Mouse (Mus musculus) kidney, adult 2 months (tissue): ENCODE results near the gene BC025920. TPM values are rescaled to one million over a fixed set of nuclear protein-coding genes. Genes with fewer than 3 reads are reported as not detected.

Source experiments
- DNase-seq: peaks from one replicate; pipeline ENCODE4 v3.0.0; 2021
- H3K27ac ChIP-seq: fragments of 200-500 bp; 2 replicates; pipeline ENCODE4 v1.5.1; 2012; ENCODE audit warnings: low read depth, low read length, control low read depth, inconsistent platforms; ENCODE audit not compliant: insufficient read depth
- H3K27me3 ChIP-seq: fragments of 200-500 bp; replicated peaks from 2 replicates; pipeline ENCODE4 v1.6.1; 2012; ENCODE audit warnings: mild to moderate bottlenecking, moderate library complexity, low read length, inconsistent platforms; ENCODE audit not compliant: control insufficient read depth, insufficient read depth
- H3K36me3 ChIP-seq: fragments of 200-500 bp; 2 replicates; pipeline ENCODE4 v1.6.1; 2012; ENCODE audit warnings: mild to moderate bottlenecking, moderate library complexity, low read length, inconsistent platforms; ENCODE audit not compliant: control insufficient read depth, insufficient read depth
- H3K4me1 ChIP-seq: fragments of 200-500 bp; 2 replicates; pipeline ENCODE4 v1.6.1; 2011; ENCODE audit warnings: low read length; ENCODE audit not compliant: control insufficient read depth, insufficient read depth
- H3K4me3 ChIP-seq: fragments of 200-500 bp; 2 replicates; pipeline ENCODE4 v1.5.1; 2011; ENCODE audit warnings: mild to moderate bottlenecking, low read depth, low read length, control low read depth; ENCODE audit not compliant: insufficient read depth
- CTCF ChIP-seq: fragments of 200-500 bp; conservative IDR thresholded peaks from 2 replicates; pipeline ENCODE4 v1.5.1; 2011; ENCODE audit warnings: low read depth, mild to moderate bottlenecking, control low read depth, low read length, moderate library complexity, mixed read lengths; ENCODE audit not compliant: insufficient read depth, insufficient read length
- POLR2A ChIP-seq: fragments of 200-500 bp; IDR thresholded peaks from one replicate; pipeline ENCODE4 v1.6.1; 2011; ENCODE audit warnings: low read depth, low read length, control low read depth
- WGBS: fragments of 180-500 bp; shearing (Covaris S2); methylation state at CpG from one replicate; pipeline ENCODE4 v1.1.7; 2018; 5-methylcytosine and 5-hydroxymethylcytosine counted together
- polyA plus RNA-seq: library from polyadenylated mRNA; depleted of rRNA; stranded (reverse); fragments of >200 nt; gene quantifications from 2 replicates; pipeline ENCODE4 v1.2.3, GENCODE M21; 2012

The BC025920 gene
- polyA plus RNA-seq, 1 experiment = 1.1 TPM

- peak within 1 kb of the TSS; percentile 29; the same call in 1 of the 2 replicates for H3K27ac ChIP-seq
- H3K4me3 ChIP-seq = peak within 1 kb of the TSS; percentile 62
- 0 out of 2 replicates have a peak, but pooled peaks cover 3% of the 10 kb centered on the region for H3K4me1 ChIP-seq
- no peak for DNase-seq
- H3K36me3 ChIP-seq = no peaks in the 10 kb centered on the region
- WGBS = 49% methylated on average over 10 of the region's 10 CpGs
- TF ChIP-seq CTCF = 0 out of 2 replicates have a peak, but pooled peaks have one; percentile 9
- no peak for TF ChIP-seq POLR2A
- no peaks in the 10 kb centered on the region for H3K27me3 ChIP-seq
Measured at GRCm38 (mm10) chr10:81574081-81575056, 31.7 kb upstream of the BC025920 start, which contains the start of gene Tle2. Gene Tle2, plus strand, starts transcription at chr10:81574561.

DNA sequence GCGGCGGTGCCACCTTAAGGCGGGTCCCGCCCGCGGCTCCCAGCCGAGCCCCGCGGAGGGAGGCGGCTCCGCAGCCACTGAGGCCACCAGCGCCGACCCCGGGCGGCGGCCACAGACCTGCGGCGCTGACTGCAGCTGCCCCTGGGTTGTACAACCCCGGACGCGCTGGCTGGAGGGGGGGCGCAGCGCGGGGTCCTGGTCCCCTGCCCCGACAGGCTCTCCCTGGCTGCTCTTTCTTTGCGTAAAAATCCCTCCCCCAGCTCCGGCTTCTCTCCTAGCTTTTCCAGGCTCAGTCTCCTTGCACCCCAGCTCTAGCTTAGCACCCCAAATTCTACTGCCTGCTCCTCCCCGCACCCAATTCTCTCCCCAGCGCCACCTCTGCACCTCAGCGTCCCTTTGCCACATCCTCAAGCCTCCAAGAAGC, 30.9 kb upstream of the BC025920 start:
- peak overlapping the region; percentile 29; the same call in 1 of the 2 replicates for H3K27ac ChIP-seq
- peak; percentile 58 for DNase-seq
- peak overlapping the region; percentile 62 for H3K4me3 ChIP-seq
- under 1% methylated on average over 30 of the region's 30 CpGs for WGBS
- no peaks in the 10 kb centered on the region for H3K27me3 ChIP-seq
- no peak for TF ChIP-seq CTCF
- TF ChIP-seq POLR2A = no peak
- 0 out of 2 replicates have a peak, but pooled peaks cover 1% of the 10 kb centered on the region for H3K4me1 ChIP-seq
- H3K36me3 ChIP-seq = no peaks in the 10 kb centered on the region

DNA sequence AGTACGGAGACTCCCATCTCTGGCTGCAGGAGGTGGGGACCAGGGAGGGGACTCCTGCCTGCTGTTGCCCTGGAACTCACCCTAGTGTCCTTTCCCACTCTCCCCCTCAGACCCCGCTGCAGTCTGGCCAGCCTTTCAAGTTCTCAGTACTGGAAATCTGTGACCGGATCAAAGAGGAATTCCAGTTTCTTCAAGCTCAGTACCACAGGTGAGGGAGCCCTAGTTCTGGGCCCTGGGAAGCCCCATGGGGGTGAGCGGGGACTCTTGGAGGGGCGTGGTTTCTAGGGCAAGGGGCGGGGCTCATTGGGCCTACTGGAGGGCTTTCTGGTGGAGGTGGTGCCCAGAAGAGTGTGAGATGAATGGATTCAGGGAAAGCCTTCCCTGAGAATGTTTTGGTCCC, 30.4 kb upstream of the BC025920 start:
- no peak overlapping the region for H3K27ac ChIP-seq
- H3K27me3 ChIP-seq = no peaks in the 10 kb centered on the region
- peak; percentile 45 for DNase-seq
- peak overlapping the region; percentile 62 for H3K4me3 ChIP-seq
- no peaks in the 10 kb centered on the region for H3K36me3 ChIP-seq
- H3K4me1 ChIP-seq = no peaks in the 10 kb centered on the region
- no peak for TF ChIP-seq POLR2A
- no peak for TF ChIP-seq CTCF
- 8% methylated on average over 6 of the region's 6 CpGs for WGBS

GRCm38 (mm10) chr10:81579967-81580366, 26.1 kb upstream of the BC025920 start:
- H3K36me3 ChIP-seq = no peaks in the 10 kb centered on the region
- no peaks in the 10 kb centered on the region for H3K4me1 ChIP-seq
- no peak for DNase-seq
- H3K27ac ChIP-seq = no peak overlapping the region
- no peak for TF ChIP-seq CTCF
- no peak for TF ChIP-seq POLR2A
- H3K27me3 ChIP-seq = no peaks in the 10 kb centered on the region
- 61% methylated on average over 4 of the region's 4 CpGs for WGBS
- H3K4me3 ChIP-seq = no peak overlapping the region

DNA sequence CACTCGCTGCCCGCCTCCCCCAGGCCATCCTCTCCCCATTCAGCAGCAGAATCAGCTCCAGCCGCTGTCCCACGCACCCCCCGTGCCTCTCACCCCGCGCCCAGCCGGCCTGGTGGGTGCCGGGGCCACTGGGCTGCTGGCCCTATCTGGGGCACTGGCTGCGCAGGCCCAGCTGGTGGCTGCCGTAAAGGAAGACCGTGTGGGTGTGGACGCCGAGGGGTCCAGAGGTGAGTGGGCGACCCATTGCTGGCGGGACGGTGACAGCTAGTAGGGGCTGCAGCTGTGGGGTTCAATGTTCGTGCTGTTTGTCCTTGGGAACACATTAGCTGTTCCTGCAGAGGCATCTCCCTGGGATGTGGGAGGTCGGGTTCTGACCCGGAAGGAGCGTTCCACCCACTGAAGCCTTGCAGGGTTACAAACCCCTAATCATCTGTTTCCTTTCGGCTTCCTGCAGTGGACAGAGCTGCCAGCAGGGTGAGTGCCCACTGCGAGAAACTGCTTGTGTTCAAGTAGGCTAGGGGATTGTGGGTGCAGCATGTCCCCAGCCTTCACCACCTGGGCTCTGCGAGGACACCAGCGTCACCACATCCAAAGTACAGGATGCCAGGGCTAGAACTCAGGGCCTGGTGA, 25.5 kb upstream of the BC025920 start:
- Histone ChIP-seq H3K36me3 (no peaks in the 10 kb centered on the region), H3K27me3 (no peaks in the 10 kb centered on the region), H3K27ac (no peak overlapping the region), H3K4me3 (no peak overlapping the region), H3K4me1 (no peaks in the 10 kb centered on the region)
- TF ChIP-seq POLR2A = no peak
- peak; percentile 26; the same call in 1 of the 2 replicates for TF ChIP-seq CTCF
- DNase-seq = peak; percentile 38
- WGBS = 27% methylated on average over 25 of the region's 25 CpGs

DNA sequence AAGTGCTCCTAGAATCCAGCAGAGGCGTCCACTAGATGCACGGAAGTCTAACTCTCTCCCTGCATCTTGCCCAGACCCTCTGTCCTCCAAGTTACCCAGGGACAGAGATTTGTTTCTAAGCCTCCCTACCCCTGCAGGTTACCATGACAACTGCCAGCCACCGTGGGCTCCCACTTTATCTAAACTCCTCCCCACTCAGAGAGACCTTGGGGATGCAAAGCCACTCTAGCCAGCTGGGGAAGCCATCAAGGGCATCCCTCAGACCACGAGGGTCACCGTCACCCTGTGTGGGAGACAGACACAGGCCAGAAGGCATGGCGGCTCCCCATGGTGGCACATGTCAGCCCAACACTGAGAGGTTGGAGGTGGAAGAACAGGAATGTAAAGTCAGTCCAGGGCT, 22.7 kb upstream of the BC025920 start:
- no peak overlapping the region for H3K27ac ChIP-seq
- no peak for DNase-seq
- no peak for TF ChIP-seq POLR2A
- no peak for TF ChIP-seq CTCF
- H3K36me3 ChIP-seq = no peaks in the 10 kb centered on the region
- H3K4me3 ChIP-seq = no peak overlapping the region
- no peaks in the 10 kb centered on the region for H3K27me3 ChIP-seq
- WGBS = 69% methylated on average over 6 of the region's 6 CpGs
- no peaks in the 10 kb centered on the region for H3K4me1 ChIP-seq

- H3K4me1 ChIP-seq = no peaks in the 10 kb centered on the region
- TF ChIP-seq CTCF = no peak
- TF ChIP-seq POLR2A = no peak
- 85% methylated on average over 7 of the region's 7 CpGs for WGBS
- no peak overlapping the region for H3K27ac ChIP-seq
- no peaks in the 10 kb centered on the region for H3K36me3 ChIP-seq
- H3K27me3 ChIP-seq = no peaks in the 10 kb centered on the region
- DNase-seq = no peak
- no peak overlapping the region for H3K4me3 ChIP-seq
Measured at GRCm38 (mm10) chr10:81588739-81589138, 17.3 kb upstream of the BC025920 start.
